Mouse (Mus musculus) intestine, embryonic 16.5 days (tissue): ENCODE data around the gene Csf3. TPM values are rescaled to one million over a fixed set of nuclear protein-coding genes. Genes with fewer than 3 reads are reported as not detected.
A peak's percentile ranks its signal among the peaks of the same experiment; 100 is the strongest.
"Not testable (repeated sequence)": the region's sequence is repeated elsewhere in the genome, so short reads cannot be mapped to it uniquely, and the experiment has no call there.

Experiments
- ATAC-seq: fragments of 200-750 bp; cut with Nextera tagmentation; 2 replicates; pipeline ENCODE4 v1.8.0; 2017; ENCODE audit warnings: moderate TSS enrichment, moderate library complexity
- H3K27ac ChIP-seq: fragments of 300-500 bp; sonication (generic); 2 replicates; pipeline ENCODE4 v1.5.1; 2014; ENCODE audit warnings: mild to moderate bottlenecking, low read length
- H3K27me3 ChIP-seq: fragments of 300-500 bp; sonication (generic); replicated peaks from 2 replicates; pipeline ENCODE4 v1.6.1; 2014; ENCODE audit warnings: low read length, control low read depth, mixed read lengths; ENCODE audit not compliant: control insufficient read depth, insufficient read depth
- H3K36me3 ChIP-seq: fragments of 300-500 bp; sonication (generic); 2 replicates; pipeline ENCODE4 v1.6.1; 2014; ENCODE audit warnings: low read length, control low read depth; ENCODE audit not compliant: control insufficient read depth, insufficient read depth
- H3K4me1 ChIP-seq: fragments of 300-500 bp; sonication (generic); 2 replicates; pipeline ENCODE4 v1.6.1; 2014; ENCODE audit warnings: low read length, control low read depth, mixed read lengths; ENCODE audit not compliant: control insufficient read depth, insufficient read depth
- H3K4me2 ChIP-seq: fragments of 300-500 bp; sonication (generic); 2 replicates; pipeline ENCODE4 v1.6.1; 2014; ENCODE audit warnings: low read depth, low read length, control low read depth
- H3K4me3 ChIP-seq: fragments of 300-500 bp; sonication (generic); 2 replicates; pipeline ENCODE4 v1.5.1; 2014; ENCODE audit warnings: mild to moderate bottlenecking, low read length
- H3K9ac ChIP-seq: fragments of 300-500 bp; sonication (generic); 2 replicates; pipeline ENCODE4 v1.6.1; 2014; ENCODE audit warnings: low read depth, low read length
- H3K9me3 ChIP-seq: fragments of 300-500 bp; sonication (generic); 2 replicates; pipeline ENCODE4 v1.6.1; 2016; ENCODE audit warnings: low read length, control low read depth; ENCODE audit not compliant: control insufficient read depth
- WGBS: fragments of 180-500 bp; shearing (Covaris S2); extraction: QIAGEN DNeasy Blood & Tissue Kit; methylation state at CpG from one replicate; pipeline ENCODE4 v1.1.7; 2014; 5-methylcytosine and 5-hydroxymethylcytosine counted together
- polyA plus RNA-seq: library from polyadenylated mRNA; unstranded; fragments of >200 nt; fragmentation: Nextera tagmentation; extraction: Ambion mirVana; gene quantifications from 2 replicates; pipeline ENCODE4 v1.2.1, GENCODE M21; 2015

Csf3 gene
- polyA plus RNA-seq, 1 experiment from 2014 or later = not detected

DNA sequence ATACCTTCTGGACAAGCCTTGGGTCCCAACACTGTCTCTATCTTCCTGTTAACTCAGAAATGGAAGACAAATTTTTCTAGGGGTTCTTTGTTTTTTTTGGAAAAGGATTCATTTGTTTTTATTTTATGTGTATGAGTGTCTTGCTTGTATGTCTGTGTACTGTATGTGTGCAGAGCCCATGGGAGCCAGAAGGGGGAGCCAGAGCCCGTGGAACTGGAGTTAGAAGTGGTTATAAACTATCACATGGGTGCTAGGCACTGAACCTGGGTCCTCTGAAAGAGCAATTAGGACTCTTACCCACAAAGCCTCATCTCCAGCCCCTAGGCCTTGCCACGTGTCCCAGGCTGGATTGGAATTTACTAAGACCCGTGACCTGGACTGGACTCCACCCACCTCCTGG, 33.0 kb downstream of the Csf3 start:
- ATAC-seq = no peak
- Histone ChIP-seq H3K4me1 (peaks cover 2% of the 10 kb centered on the region; the same call in 1 of the 2 replicates), H3K36me3 (no peaks in the 10 kb centered on the region), H3K27ac (no peak overlapping the region), H3K27me3 (no peaks in the 10 kb centered on the region), H3K4me3 (no peak overlapping the region), H3K9me3 (peaks cover 6% of the 10 kb centered on the region), H3K9ac (no peak overlapping the region), H3K4me2 (no peak overlapping the region)
- 84% methylated on average over 3 of the region's 3 CpGs for WGBS

DNA sequence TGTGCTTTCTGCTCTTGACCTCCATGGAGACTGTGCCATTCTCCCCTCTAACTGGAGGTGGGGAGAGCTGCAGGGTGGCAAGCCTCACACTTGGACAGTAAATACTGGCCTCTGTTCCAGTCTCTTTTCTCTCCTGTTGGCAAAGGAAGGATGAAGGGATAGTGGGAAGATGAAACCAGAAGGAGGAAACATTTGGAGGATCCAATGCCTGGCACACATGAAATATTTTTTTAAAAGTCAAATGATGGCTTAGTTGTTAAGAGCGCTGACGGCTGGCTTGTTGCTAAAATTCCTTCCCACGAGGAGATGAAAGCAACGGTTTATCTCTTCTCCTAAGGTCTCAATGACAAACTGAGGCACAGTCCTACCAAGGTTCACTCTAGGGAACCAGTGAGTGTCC, 34.0 kb downstream of the Csf3 start:
- H3K9me3 ChIP-seq = peaks cover 6% of the 10 kb centered on the region
- H3K36me3 ChIP-seq = no peaks in the 10 kb centered on the region
- no peaks in the 10 kb centered on the region for H3K27me3 ChIP-seq
- ATAC-seq = no peak
- no peak overlapping the region for H3K4me3 ChIP-seq
- peaks cover 6% of the 10 kb centered on the region for H3K4me1 ChIP-seq
- no peak overlapping the region for H3K4me2 ChIP-seq
- no peak overlapping the region for H3K27ac ChIP-seq
- WGBS = 88% methylated on average over 4 of the region's 4 CpGs
- no peak overlapping the region for H3K9ac ChIP-seq

DNA sequence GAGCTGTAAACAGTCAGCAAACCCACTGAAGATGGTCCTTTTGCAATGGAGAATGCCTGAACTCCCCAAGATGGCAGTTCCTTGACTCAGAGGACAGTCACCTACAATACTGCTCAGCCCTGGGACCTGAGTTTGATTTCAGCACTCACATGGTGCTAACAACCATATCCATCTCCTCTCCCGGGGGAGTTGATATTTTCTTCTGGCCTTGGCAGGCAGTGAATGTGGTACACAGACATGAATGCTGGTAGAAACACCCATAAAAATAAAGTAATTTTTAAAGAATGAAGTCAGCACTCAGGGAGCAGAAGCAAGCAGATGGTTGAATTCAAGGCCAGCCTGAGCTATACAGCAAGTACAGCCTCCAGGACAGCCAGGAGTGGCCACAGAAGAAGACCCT, 35.1 kb downstream of the Csf3 start:
- H3K9me3 ChIP-seq = peaks cover 6% of the 10 kb centered on the region
- no peaks in the 10 kb centered on the region for H3K27me3 ChIP-seq
- no peak overlapping the region for H3K4me3 ChIP-seq
- no peak overlapping the region for H3K9ac ChIP-seq
- no peak overlapping the region for H3K4me2 ChIP-seq
- H3K36me3 ChIP-seq = no peaks in the 10 kb centered on the region
- 96% methylated on average over 1 of the region's 1 CpGs for WGBS
- peaks cover 8% of the 10 kb centered on the region for H3K4me1 ChIP-seq
- ATAC-seq = no peak
- H3K27ac ChIP-seq = no peak overlapping the region

DNA sequence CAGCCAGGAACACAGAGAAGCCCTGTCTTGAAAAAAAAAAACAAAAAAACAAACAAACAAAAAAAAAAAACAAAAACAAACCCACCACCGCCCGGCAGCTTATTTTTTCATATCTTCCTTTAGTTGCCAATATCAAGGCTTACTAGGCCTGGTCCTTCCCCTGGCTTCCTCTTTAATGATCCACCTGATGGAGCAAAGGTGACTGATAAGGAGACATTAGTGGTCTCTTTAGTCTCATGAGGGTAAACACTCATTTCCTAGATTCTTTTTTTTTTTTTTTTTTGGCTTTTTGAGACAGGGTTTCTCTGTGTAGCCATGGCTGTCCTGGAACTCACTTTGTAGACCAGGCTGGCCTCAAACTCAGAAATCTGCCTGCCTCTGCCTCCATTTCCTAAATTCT, 36.2 kb downstream of the Csf3 start:
- not testable (repeated sequence) for H3K4me2 ChIP-seq, H3K36me3 ChIP-seq, H3K27ac ChIP-seq, H3K27me3 ChIP-seq, H3K9ac ChIP-seq, ATAC-seq, H3K4me1 ChIP-seq, H3K4me3 ChIP-seq, H3K9me3 ChIP-seq
- 73% methylated on average over 2 of the region's 2 CpGs for WGBS

DNA sequence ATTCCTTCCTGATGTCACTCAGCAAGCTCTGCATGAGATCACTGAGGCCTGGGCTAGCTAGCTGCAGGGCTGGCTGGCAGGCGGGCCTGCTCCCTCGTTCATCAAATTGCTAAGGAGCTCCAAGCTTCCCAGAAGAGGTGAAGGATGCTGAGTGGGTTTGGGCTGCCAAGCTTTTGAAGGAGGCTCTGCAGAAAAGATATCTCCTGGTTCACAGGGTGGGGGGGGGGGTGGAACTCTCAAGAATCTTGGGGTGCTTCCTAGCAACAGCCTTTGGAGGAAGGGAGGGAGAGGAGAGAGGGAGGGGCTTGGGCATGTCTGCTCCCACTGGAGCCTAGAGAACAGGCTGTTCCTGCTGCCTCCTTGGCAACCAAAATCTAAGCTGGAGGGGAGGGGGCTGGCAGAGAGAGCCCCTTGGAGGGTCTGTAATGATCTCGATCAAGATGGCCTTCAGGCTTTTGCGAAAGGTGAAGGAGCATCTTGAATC, 37.4 kb downstream of the Csf3 start:
- H3K4me1 ChIP-seq = peaks cover 17% of the 10 kb centered on the region
- no peak overlapping the region for H3K4me3 ChIP-seq
- H3K27me3 ChIP-seq = no peaks in the 10 kb centered on the region
- H3K27ac ChIP-seq = no peak overlapping the region
- no peak overlapping the region for H3K4me2 ChIP-seq
- peaks cover 6% of the 10 kb centered on the region for H3K9me3 ChIP-seq
- no peaks in the 10 kb centered on the region for H3K36me3 ChIP-seq
- 52% methylated on average over 4 of the region's 4 CpGs for WGBS
- ATAC-seq = no peak
- H3K9ac ChIP-seq = 0 out of 2 replicates have a peak overlapping the region, but pooled peaks have one; percentile 40

DNA sequence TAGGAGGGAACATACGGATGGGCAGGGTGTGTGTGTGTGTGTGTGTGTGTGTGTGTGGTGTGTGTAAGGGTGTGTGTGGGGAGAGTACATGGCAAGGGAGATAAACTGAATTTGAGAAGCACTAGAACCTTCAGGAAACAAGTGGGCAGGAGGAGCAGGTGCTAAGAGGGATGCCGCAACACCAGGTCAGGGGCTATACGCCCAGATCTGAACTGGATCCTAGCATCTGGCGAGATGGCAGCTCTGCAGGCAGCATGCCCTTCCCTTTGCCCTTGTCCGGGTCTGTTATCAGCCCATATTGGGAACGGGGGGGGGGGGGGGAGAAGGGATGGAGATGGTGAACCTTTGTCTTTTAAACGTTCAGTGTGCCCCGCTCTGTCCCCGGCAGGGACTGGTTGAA, 37.9 kb downstream of the Csf3 start:
- no peak overlapping the region for H3K4me3 ChIP-seq
- peaks cover 6% of the 10 kb centered on the region for H3K9me3 ChIP-seq
- H3K27me3 ChIP-seq = no peaks in the 10 kb centered on the region
- no peaks in the 10 kb centered on the region for H3K36me3 ChIP-seq
- 73% methylated on average over 7 of the region's 9 CpGs for WGBS
- H3K4me1 ChIP-seq = peaks cover 22% of the 10 kb centered on the region
- no peak for ATAC-seq
- H3K27ac ChIP-seq = no peak overlapping the region
- H3K4me2 ChIP-seq = no peak overlapping the region
- H3K9ac ChIP-seq = no peak overlapping the region

DNA sequence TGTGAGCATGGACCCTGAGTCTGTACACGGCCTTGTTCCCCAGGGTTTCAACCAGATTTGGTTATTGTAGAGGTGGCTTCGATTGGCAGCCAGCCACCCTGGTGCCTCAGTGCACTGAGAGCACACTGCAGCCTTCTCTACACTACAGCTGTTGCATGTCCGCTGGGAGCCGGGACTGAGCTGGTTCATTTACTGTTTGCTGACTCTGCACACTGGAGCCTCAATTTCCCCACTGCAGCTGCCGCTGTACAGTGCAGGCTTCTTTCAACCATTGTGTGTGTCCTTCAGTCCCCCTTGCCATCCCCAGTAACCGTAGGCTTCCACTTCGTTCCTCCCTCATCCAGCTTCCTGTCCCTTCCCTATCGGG, 38.9 kb downstream of the Csf3 start:
- peak overlapping the region; percentile 99 for H3K27ac ChIP-seq
- peak overlapping the region; percentile 99 for H3K9ac ChIP-seq
- ATAC-seq = peak; percentile 17
- H3K4me2 ChIP-seq = peak overlapping the region; percentile 85
- no peaks in the 10 kb centered on the region for H3K27me3 ChIP-seq
- 5% methylated on average over 8 of the region's 8 CpGs for WGBS
- peaks cover 33% of the 10 kb centered on the region for H3K4me1 ChIP-seq
- H3K36me3 ChIP-seq = no peaks in the 10 kb centered on the region
- peak overlapping the region; percentile 94 for H3K4me3 ChIP-seq
- H3K9me3 ChIP-seq = no peaks in the 10 kb centered on the region

DNA sequence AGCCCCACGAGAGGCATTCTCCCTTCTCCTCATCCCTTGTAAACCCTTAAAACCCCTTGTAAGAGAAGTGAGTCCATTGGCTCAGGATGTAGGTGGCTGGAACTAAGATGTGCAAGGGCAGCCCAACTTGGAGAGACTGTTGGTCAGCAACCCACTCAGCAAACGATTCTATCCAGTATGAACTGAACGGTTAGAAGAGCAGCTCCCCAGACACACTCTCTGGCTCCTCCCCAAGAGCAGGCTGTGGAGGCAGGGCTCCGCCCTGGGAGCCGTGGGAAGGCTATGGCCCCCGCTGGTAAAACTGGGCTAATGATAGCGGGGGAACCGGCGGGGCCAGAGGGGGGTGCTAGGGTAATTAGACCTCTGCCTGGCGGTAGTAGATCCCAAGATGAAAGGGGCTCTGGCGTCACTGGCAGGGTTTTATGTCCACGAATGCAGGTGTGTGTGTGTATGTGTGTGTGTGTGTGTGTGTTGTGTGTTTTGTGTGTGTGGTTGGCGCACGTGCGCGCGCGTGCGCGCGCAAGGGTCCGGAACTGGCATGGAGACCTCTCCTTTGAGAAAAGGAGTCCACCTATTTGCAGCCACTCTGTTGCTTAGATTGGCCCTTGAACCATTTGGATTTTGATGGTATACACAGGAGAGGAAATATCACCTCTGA, 39.5 kb downstream of the Csf3 start, which contains the start of gene Thra:
TSS of gene Thra (plus strand) at position 246 of the 658 bp plus-strand sequence.
- WGBS = under 1% methylated on average over 22 of the region's 22 CpGs
- Histone ChIP-seq H3K9me3 (no peaks in the 10 kb centered on the region), H3K27me3 (no peaks in the 10 kb centered on the region), H3K4me1 (peaks cover 38% of the 10 kb centered on the region), H3K27ac (peak within 1 kb of the TSS; percentile 99), H3K4me2 (peak within 1 kb of the TSS; percentile 85), H3K4me3 (peak within 1 kb of the TSS; percentile 94), H3K9ac (peak within 1 kb of the TSS; percentile 99), H3K36me3 (no peaks in the 10 kb centered on the region)
- ATAC-seq = peak; percentile 81

DNA sequence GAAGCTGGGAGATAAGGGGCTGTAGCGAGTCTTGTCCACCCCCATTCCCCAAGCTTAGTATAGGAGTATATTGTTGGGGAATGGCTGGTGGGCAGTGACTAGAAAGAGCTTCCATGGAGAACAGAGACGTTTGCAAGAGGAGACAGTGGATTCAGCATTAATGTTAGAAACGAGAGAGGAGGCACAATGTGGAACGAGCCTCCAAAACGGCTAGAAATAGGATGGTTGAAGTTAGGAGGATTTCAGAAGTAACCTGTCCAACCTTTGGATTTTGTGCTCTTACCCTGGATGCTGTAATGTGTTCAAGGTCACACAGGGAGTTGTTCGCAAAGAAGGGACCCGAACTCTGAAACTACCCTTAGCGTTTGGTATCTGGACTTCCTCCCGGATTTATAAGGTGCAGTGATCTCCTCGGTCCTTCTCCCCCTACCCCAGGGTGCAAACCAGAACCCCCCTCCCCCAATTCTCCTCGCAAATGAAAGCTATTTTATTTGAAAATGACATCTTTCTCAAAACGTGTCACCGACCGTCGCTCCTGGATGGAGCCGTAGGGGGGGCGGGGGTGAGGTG, 40.1 kb downstream of the Csf3 start:
- Histone ChIP-seq H3K9ac (peak overlapping the region; percentile 99), H3K27ac (peak overlapping the region; percentile 99), H3K36me3 (no peaks in the 10 kb centered on the region), H3K4me2 (peak overlapping the region; percentile 85), H3K9me3 (no peaks in the 10 kb centered on the region), H3K27me3 (no peaks in the 10 kb centered on the region), H3K4me1 (peaks cover 44% of the 10 kb centered on the region), H3K4me3 (peak overlapping the region; percentile 94)
- no peak for ATAC-seq
- under 1% methylated on average over 17 of the region's 17 CpGs for WGBS
